Mouse (Mus musculus): Measurements from ENCODE around the gene Aifm1. TPM values are rescaled to one million over a fixed set of nuclear protein-coding genes. Genes with fewer than 3 reads are reported as not detected.

Gene Aifm1
- polyA plus RNA-seq (2012; ENCODE audit: low replicate concordance) = 1.7 and 4.1 TPM in 2 replicates

DNA sequence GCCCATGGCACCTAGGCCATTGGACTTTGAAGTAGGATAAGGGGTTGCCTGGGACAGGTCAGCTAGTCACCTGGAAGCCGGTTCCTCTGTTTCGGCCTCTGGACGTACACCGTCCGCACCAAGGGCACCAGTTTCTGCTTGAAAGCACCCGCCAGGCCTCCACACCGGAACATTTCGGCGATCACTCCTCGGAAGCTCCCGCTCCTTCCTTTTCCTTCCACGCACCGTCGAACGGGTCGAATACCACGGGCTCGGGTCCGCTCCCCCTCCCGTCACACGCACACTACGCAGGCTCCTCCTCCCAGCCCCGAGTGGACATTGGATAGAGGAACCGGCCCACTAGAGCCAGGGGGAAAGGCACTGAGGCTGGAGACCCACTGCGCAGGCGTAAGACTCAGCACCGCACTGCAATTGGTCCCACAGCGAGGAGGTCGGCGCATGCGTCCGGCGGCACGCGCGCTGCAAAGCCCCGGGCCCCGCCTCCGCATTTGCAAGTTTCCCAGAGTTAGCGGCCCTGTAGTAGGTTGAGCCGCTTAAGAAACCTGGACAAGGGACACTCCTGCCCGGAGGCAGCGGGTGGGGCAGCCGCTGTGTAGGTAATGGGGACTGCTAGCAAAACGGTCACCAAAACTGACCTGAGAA lies at the start of gene Aifm1:
Gene Aifm1 (minus strand): TSS at position 398 of the 642 bp plus-strand sequence.

DNA sequence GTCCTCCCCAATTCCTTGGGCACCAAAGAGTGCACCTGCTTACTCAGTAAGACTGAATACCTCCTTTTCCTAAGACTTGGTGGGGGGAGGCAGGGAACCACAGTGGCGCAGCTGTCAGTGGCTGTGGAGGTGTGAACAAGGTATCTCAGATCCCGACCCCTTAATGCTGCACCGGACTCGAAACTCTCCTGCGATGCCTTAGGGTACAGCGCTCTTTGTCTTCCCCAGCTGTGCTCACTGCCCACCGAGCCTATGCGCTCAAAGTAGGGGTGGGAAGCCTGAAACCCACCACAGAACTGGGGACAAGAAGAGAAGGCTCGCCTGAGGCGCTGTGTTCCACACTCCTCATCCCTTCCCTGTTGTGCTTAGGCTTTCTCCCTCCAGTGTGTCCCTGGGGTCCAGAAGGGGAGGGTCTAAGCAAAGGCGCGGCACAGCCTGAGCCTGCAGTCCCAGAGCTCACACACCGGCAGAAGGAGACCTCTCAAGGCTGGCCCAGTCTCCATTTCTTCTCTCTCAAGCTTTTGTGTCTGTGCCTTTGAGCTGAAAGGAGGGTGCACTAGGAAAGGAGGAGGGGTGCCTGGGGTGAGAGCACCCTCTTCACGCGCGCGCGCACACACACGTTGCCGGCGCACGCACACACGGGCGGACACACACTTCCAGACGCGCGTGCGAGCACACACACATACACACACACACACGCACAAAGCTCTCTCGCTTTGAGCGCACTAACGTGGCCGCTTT lies 5.6 kb upstream of the Aifm1 start, which contains the start of gene Rab33a:
Gene Rab33a (plus strand): TSS at position 478 of the 741 bp plus-strand sequence.

DNA sequence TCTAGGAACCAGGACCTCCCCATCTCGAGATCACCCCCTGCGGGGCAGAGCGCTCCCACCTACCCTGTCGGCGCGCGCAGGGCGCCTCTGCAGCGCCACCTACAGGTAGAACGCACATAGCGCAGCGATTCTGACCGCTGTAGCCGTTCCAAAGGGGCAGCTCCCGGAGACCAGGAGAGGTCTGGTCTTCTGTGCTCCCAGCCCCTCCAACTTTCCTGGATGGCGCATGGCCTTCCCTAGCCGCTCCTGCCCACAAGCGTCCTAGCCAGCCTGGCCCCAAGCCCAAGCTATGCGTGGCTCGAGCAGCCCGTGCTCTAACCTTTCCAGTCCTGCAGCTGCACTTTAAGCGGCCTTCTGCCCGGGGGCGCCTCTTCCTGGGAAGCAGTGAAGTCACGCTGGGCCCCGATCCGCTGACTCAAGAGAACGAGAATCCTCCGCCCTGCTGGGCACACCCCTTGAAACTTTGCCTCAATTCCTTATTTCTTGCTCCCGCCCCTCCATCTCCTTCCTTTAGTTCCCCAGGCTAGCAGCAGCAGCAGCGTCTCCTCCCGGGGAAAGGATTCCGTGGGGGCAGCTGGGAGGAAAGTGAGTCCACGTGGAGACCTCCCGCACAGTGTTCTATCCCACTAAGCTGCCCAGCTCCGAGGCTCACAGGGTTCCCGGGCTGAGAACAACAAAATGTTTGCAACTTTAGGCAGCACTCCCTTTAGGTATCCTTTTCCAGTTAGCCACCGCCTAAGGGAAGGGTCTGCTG lies 50.4 kb downstream of the Aifm1 start, which contains the start of gene Elf4:
Gene Elf4 (minus strand): TSS at position 379 of the 754 bp plus-strand sequence.

Other genes starting within 250 kb of the Aifm1 start
- gene Bcorl1, start 172.2 kb downstream of the Aifm1 start, polyA plus RNA-seq (2012; ENCODE audit: low replicate concordance) = 5.3 and 7.0 TPM in 2 replicates
- 44.8 and 49.7 TPM in 2 replicates for gene Elf4, start 50.4 kb downstream of the Aifm1 start, polyA plus RNA-seq (2012; ENCODE audit: low replicate concordance)
- gene Rab33a, start 5.7 kb upstream of the Aifm1 start, polyA plus RNA-seq (2012; ENCODE audit: low replicate concordance) = 0.27 and 0.43 TPM in 2 replicates
- 0.37 and 1.2 TPM in 2 replicates for gene Zfp280c, start 80.9 kb upstream of the Aifm1 start, polyA plus RNA-seq (2012; ENCODE audit: low replicate concordance)
- gene Slc25a14, start 109.8 kb upstream of the Aifm1 start, polyA plus RNA-seq (2012; ENCODE audit: low replicate concordance) = 0.21 TPM in 1 of 2 replicates, not detected in the other
- 0.05 TPM in 1 of 2 replicates, not detected in the other for gene Gpr119, start 160.9 kb upstream of the Aifm1 start, polyA plus RNA-seq (2012; ENCODE audit: low replicate concordance)
- 5.2 and 6.9 TPM in 2 replicates for gene Rbmx2, start 181.4 kb upstream of the Aifm1 start, polyA plus RNA-seq (2012; ENCODE audit: low replicate concordance)

Data from hematopoietic multipotent progenitor cell, adult 10-12 weeks (in vitro differentiated cells).